Mouse (Mus musculus) ES-E14 (cell line): ENCODE measurements around the gene Pnisr. TPM values are rescaled to one million over a fixed set of nuclear protein-coding genes. Genes with fewer than 3 reads are reported as not detected.

Experiments used
- DNase-seq: peaks from one replicate; pipeline ENCODE4 v3.0.0-alpha.2; 2013; ENCODE audit warnings: low read depth, low spot score
- H3K27ac ChIP-seq: 2 replicates; pipeline ENCODE4 v1.5.1; 2012; ENCODE audit warnings: low read depth, mild to moderate bottlenecking, low read length, moderate library complexity, mixed read lengths; ENCODE audit not compliant: poor library complexity, insufficient read depth, severe bottlenecking
- H3K36me3 ChIP-seq: 2 replicates; pipeline ENCODE4 v1.6.1; 2012; ENCODE audit warnings: mild to moderate bottlenecking, low read length, moderate library complexity, mixed read lengths; ENCODE audit not compliant: control insufficient read depth, poor library complexity, insufficient read depth, severe bottlenecking
- H3K4me1 ChIP-seq, 2 experiments: fragments of 150-350 bp in 1 of 2; sonication (generic) in 1 of 2; 2 replicates each; pipeline ENCODE4 v1.6.1; 2012; ENCODE audit warnings: low read length in 2 of 2, mild to moderate bottlenecking in 1 of 2, mixed read lengths in 1 of 2; ENCODE audit not compliant: control insufficient read depth in 2 of 2, insufficient read depth in 2 of 2, poor library complexity in 1 of 2
- H3K4me3 ChIP-seq, 2 experiments: fragments of 150-350 bp in 1 of 2; sonication (generic) in 1 of 2; 2 replicates each; pipeline ENCODE4 v1.5.1; 2012; ENCODE audit warnings: low read length in 2 of 2, low read depth in 1 of 2, mild to moderate bottlenecking in 1 of 2, mixed read lengths in 1 of 2; ENCODE audit not compliant: insufficient read depth in 1 of 2, poor library complexity in 1 of 2, severe bottlenecking in 1 of 2
- H3K9ac ChIP-seq: 2 replicates; pipeline ENCODE4 v1.6.1; 2012; ENCODE audit warnings: low read depth, mild to moderate bottlenecking, low read length, mixed read lengths; ENCODE audit not compliant: poor library complexity, insufficient read depth, severe bottlenecking
- H3K9me3 ChIP-seq: fragments of 150-350 bp; sonication (generic); 2 replicates; pipeline ENCODE4 v1.6.1; 2012; ENCODE audit warnings: low read depth, mild to moderate bottlenecking, low read length; ENCODE audit not compliant: control insufficient read depth, insufficient read depth
- CHD2 ChIP-seq: IDR thresholded peaks from 2 replicates; pipeline ENCODE4 v1.6.1; 2014; ENCODE audit warnings: mild to moderate bottlenecking, low read depth, low read length, inconsistent platforms
- HCFC1 ChIP-seq: IDR thresholded peaks from 2 replicates; pipeline ENCODE4 v1.6.1; 2012; ENCODE audit warnings: low read length, inconsistent platforms, borderline replicate concordance; ENCODE audit not compliant: insufficient read depth
- MAFK ChIP-seq: IDR thresholded peaks from 2 replicates; pipeline ENCODE4 v1.6.1; 2014; ENCODE audit warnings: mild to moderate bottlenecking, low read depth, low read length, inconsistent platforms; ENCODE audit not compliant: insufficient read depth
- ZC3H11A ChIP-seq: IDR thresholded peaks from 2 replicates; pipeline ENCODE4 v1.6.1; 2012; ENCODE audit warnings: low read depth, mild to moderate bottlenecking, inconsistent platforms, low read length, borderline replicate concordance
- ZNF384 ChIP-seq: IDR thresholded peaks from 2 replicates; pipeline ENCODE4 v1.6.1; 2012; ENCODE audit warnings: low read depth, low read length, inconsistent platforms
- in situ Hi-C, 2 experiments: fragments of 600-800 bp; cut with MboI; formaldehyde crosslinking; loops; one replicate each; pipeline ENCODE4 v1.15.1; 2025; ENCODE audit warnings: low sequenced_read_pairs in 2 of 2, inconsistent platforms in 1 of 2; ENCODE audit not compliant: unreplicated experiment in 2 of 2
- total RNA-seq: library from RNA; depleted of rRNA; stranded (reverse); fragments of 300-350 nt; gene quantifications from 2 replicates; pipeline ENCODE4 v1.2.3, GENCODE M21; 2012; rRNA removed

The Pnisr gene
- total RNA-seq, 1 experiment, result 76.7 TPM

DNA sequence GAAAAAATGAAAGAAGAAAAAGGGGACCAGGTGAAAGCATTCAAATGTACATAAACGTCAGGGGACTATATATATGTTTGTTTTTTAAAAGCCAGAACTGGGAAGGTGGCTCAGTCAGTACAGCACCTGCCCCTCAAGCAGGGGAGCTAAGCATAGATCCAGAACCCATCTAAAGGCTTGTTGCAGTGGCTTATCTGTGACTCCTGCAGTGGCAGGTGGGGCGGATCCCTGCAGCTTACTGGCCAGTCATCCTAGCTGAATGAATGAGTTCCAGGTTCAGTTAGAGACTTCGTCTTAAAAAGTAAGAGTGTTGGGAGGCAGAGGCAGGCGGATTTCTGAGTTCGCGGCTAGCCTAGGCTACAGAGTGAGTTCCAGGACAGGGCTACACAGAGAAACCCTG is 35.4 kb downstream of the Pnisr start:
- H3K9me3 ChIP-seq, result no peaks in the 10 kb centered on the region
- no peaks in the 10 kb centered on the region; the same call in 1 of the 2 replicates for H3K36me3 ChIP-seq
- no peak for DNase-seq
- TF ChIP-seq MAFK (no peak), ZNF384 (no peak), HCFC1 (no peak), CHD2 (no peak), ZC3H11A (no peak)
- no peak overlapping the region for H3K4me3 ChIP-seq
- no peaks in the 10 kb centered on the region for H3K4me1 ChIP-seq
- H3K27ac ChIP-seq, result no peak overlapping the region
- in situ Hi-C loops, result no loop called here
- H3K9ac ChIP-seq, result no peak overlapping the region

DNA sequence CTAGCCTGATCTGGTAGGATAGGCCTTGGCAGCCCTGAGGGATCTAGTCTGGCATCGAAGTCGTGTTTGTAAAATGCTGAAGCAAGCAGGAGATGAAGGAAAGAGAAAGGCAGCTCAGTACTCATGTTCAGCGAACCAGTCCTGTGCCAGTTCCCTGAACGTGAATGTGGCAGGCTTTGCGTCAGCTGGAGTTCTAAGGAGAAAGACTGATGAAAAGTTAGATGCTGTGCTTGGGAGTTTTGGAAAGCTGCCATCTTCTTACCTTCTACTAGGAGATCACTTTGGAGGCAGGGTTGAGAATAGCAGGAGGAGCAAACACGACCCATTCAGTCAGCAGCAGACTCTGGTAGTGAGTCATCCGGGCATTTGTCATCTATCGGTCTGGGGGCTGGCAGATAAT is 38.4 kb downstream of the Pnisr start:
- in situ Hi-C loops, result no loop called here
- H3K4me1 ChIP-seq, result no peaks in the 10 kb centered on the region
- H3K4me3 ChIP-seq, result no peak overlapping the region
- no peaks in the 10 kb centered on the region for H3K9me3 ChIP-seq
- TF ChIP-seq ZNF384 (no peak), HCFC1 (no peak), ZC3H11A (no peak), MAFK (no peak), CHD2 (no peak)
- H3K36me3 ChIP-seq, result no peaks in the 10 kb centered on the region; the same call in 1 of the 2 replicates
- H3K27ac ChIP-seq, result no peak overlapping the region
- H3K9ac ChIP-seq, result no peak overlapping the region
- DNase-seq, result no peak

Other genes starting within 250 kb of the Pnisr start
- 0.21 and 0.27 TPM in 2 replicates for gene Prdm13, start 161.6 kb upstream of the Pnisr start, total RNA-seq
- 26.7 and 34.2 TPM in 2 replicates for gene Ccnc, start 119.9 kb upstream of the Pnisr start, total RNA-seq
- gene Usp45, start 80.4 kb upstream of the Pnisr start, total RNA-seq, result 25.4 and 28.3 TPM in 2 replicates
- 5.0 and 9.3 TPM in 2 replicates for gene Tstd3, start 80.4 kb upstream of the Pnisr start, total RNA-seq
- gene Coq3, start 32.1 kb downstream of the Pnisr start, total RNA-seq, result 6.3 and 9.1 TPM in 2 replicates
- 1.5 and 2.0 TPM in 2 replicates for gene Faxc, start 83.7 kb downstream of the Pnisr start, total RNA-seq